Mouse (Mus musculus) left cerebral cortex, postnatal 4 days (tissue): ENCODE data around the gene Hmgn1. TPM values are rescaled to one million over a fixed set of nuclear protein-coding genes. Genes with fewer than 3 reads are reported as not detected.
A peak's percentile ranks its signal among the peaks of the same experiment; 100 is the strongest.

ENCODE experiments used
- DNase-seq: peaks from one replicate; pipeline ENCODE4 v3.0.0-alpha.2; 2022
- intact Hi-C: fragments of 180-260 bp; cut with DNase I; formaldehyde crosslinking; loops from one replicate; pipeline ENCODE4 v1.15.1; 2025
- total RNA-seq, 2 experiments: library from RNA; stranded (reverse); gene quantifications; 2 replicates each; pipeline ENCODE4 v1.2.3; 2021

Gene Hmgn1
- total RNA-seq, 2 experiments from 2014 or later, result 102 to 103 TPM

DNA sequence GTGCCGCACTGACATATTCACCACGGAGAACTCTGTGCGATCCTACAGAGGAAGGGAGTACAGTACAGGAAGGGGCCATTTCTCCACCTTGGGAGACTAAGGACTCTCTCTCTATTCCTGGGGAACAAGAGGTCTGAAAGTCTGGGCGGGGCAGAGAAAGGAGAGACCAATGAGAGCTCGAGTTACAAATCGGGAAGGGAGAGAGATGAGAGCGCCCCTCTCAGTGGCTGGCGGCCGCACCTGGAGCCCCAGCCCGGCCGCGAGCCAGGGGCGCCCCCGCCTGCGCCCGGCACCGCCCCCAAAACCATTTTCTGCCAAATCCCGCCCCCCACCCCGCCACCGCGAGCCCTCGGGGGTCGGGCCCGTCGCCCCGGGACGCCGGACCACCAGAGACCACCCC, 46.2 kb downstream of the Hmgn1 start:
- intact Hi-C loops, result no loop called here
- peak; percentile 83 for DNase-seq

DNA sequence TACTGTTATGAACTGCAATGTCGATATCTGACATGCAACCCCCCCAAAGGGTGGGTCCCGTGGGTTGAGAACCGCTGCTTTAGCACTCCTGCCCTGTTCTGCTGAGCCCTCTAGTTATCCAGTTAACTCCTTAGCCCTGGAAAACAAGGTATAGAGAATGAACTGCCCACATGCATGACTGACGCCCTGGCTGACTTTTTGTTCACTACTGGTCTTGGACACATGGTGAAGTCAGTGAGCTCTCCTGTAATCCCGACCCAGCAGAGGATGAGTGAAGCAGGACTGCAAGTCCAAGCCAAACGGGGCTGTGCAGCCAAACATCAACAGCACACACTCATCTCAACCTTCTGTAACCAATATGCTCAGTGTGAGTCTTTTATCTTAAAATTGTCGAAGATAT, 47.0 kb downstream of the Hmgn1 start:
- intact Hi-C loops, result no loop called here
- no peak for DNase-seq

Other genes with a start within 250 kb of the Hmgn1 start
- gene Psmg1, start 136.8 kb downstream of the Hmgn1 start, total RNA-seq, result 10 to 100 TPM; 26.5 to 32.2 TPM
- 100 to 1,000 TPM; 131 to 135 TPM for gene Brwd1, start 45.2 kb downstream of the Hmgn1 start, total RNA-seq
- 100 to 1,000 TPM in 1 of 2 experiments, 10 to 100 TPM in 1; 93.0 to 117 TPM for gene Wrb, start 17.7 kb upstream of the Hmgn1 start, total RNA-seq
- gene Lca5l, start 64.5 kb upstream of the Hmgn1 start, total RNA-seq, result 1 to 10 TPM; 1.7 to 2.0 TPM
- 1 to 10 TPM; 1.9 to 3.3 TPM for gene Sh3bgr, start 72.7 kb upstream of the Hmgn1 start, total RNA-seq
- gene B3galt5, start 108.1 kb upstream of the Hmgn1 start, total RNA-seq, result 1 to 10 TPM; 3.3 to 4.5 TPM